Mouse (Mus musculus) midbrain, embryonic 10.5 days (tissue): ENCODE data around the gene Coro6. TPM values are rescaled to one million over a fixed set of nuclear protein-coding genes. Genes with fewer than 3 reads are reported as not detected.
A peak's percentile ranks its signal among the peaks of the same experiment; 100 is the strongest.

Source experiments
- DNase-seq: peaks from one replicate; pipeline ENCODE4 v3.0.0-alpha.2; 2017; ENCODE audit warnings: low spot score
- H3K27ac ChIP-seq: fragments of 300-500 bp; sonication (generic); replicated peaks from 2 replicates; pipeline ENCODE4 v1.5.1; 2016; ENCODE audit warnings: mild to moderate bottlenecking
- H3K27me3 ChIP-seq: fragments of 300-500 bp; sonication (generic); 2 replicates; pipeline ENCODE4 v1.6.1; 2016; ENCODE audit warnings: low read depth, mild to moderate bottlenecking; ENCODE audit not compliant: poor library complexity, severe bottlenecking
- H3K36me3 ChIP-seq: fragments of 300-500 bp; sonication (generic); 2 replicates; pipeline ENCODE4 v1.6.1; 2016; ENCODE audit warnings: mild to moderate bottlenecking, moderate library complexity
- H3K4me1 ChIP-seq: fragments of 300-500 bp; sonication (generic); 2 replicates; pipeline ENCODE4 v1.6.1; 2016
- H3K4me3 ChIP-seq: fragments of 300-500 bp; sonication (generic); 2 replicates; pipeline ENCODE4 v1.5.1; 2016; ENCODE audit warnings: mild to moderate bottlenecking, moderate library complexity
- H3K9me3 ChIP-seq: fragments of 300-500 bp; sonication (generic); replicated peaks from 2 replicates; pipeline ENCODE4 v1.6.1; 2016; ENCODE audit warnings: mild to moderate bottlenecking
- WGBS: fragments of 180-500 bp; shearing (Covaris S2); methylation state at CpG from one replicate; pipeline ENCODE4 v1.1.7; 2016; 5-methylcytosine and 5-hydroxymethylcytosine counted together
- polyA plus RNA-seq: library from polyadenylated mRNA; unstranded; fragments of >200 nt; fragmentation: Nextera tagmentation; extraction: Ambion mirVana; gene quantifications from 2 replicates; pipeline ENCODE4 v1.2.1, GENCODE M21; 2016

Gene Coro6
- polyA plus RNA-seq, 1 experiment from 2014 or later = not detected

- H3K9me3 ChIP-seq = no peaks in the 10 kb centered on the region
- peak overlapping the region; percentile 53 for H3K4me3 ChIP-seq
- H3K27ac ChIP-seq = peak overlapping the region; percentile 70
- peaks cover 70% of the 10 kb centered on the region for H3K36me3 ChIP-seq
- peak; percentile 79 for DNase-seq
- WGBS = 21% methylated on average over 49 of the region's 49 CpGs
- H3K4me1 ChIP-seq = peaks cover 33% of the 10 kb centered on the region
- peaks cover 22% of the 10 kb centered on the region for H3K27me3 ChIP-seq
Measured at GRCm38 (mm10) chr11:77508068-77509021, 46.1 kb downstream of the Coro6 start.

GRCm38 (mm10) chr11:77511336-77511735, 49.1 kb downstream of the Coro6 start:
- Histone ChIP-seq H3K9me3 (no peaks in the 10 kb centered on the region), H3K27ac (no peak overlapping the region), H3K4me3 (no peak overlapping the region), H3K4me1 (peaks cover 63% of the 10 kb centered on the region), H3K36me3 (peaks cover 40% of the 10 kb centered on the region), H3K27me3 (peaks cover 48% of the 10 kb centered on the region)
- no peak for DNase-seq
- WGBS = 84% methylated on average over 5 of the region's 5 CpGs

- Histone ChIP-seq H3K27me3 (peaks cover 67% of the 10 kb centered on the region), H3K4me1 (peaks cover 70% of the 10 kb centered on the region), H3K27ac (peak overlapping the region; percentile 85), H3K36me3 (peaks cover 22% of the 10 kb centered on the region), H3K9me3 (no peaks in the 10 kb centered on the region), H3K4me3 (peak overlapping the region; percentile 70)
- peak; percentile 94 for DNase-seq
- WGBS = under 1% methylated on average over 70 of the region's 84 CpGs
Measured at GRCm38 (mm10) chr11:77512891-77513810, 50.9 kb downstream of the Coro6 start.

GRCm38 (mm10) chr11:77513811-77514170, 51.6 kb downstream of the Coro6 start:
- no peak for DNase-seq
- Histone ChIP-seq H3K36me3 (peaks cover 16% of the 10 kb centered on the region), H3K27me3 (peaks cover 67% of the 10 kb centered on the region), H3K9me3 (no peaks in the 10 kb centered on the region), H3K4me3 (peak overlapping the region; percentile 70), H3K27ac (peak overlapping the region; percentile 85), H3K4me1 (peaks cover 70% of the 10 kb centered on the region)
- 2% methylated on average over 10 of the region's 10 CpGs for WGBS

GRCm38 (mm10) chr11:77514281-77514831, 52.1 kb downstream of the Coro6 start:
- Histone ChIP-seq H3K9me3 (no peaks in the 10 kb centered on the region), H3K27ac (peak overlapping the region; percentile 83), H3K36me3 (peaks cover 11% of the 10 kb centered on the region; the same call in 1 of the 2 replicates), H3K4me1 (peaks cover 72% of the 10 kb centered on the region), H3K4me3 (peak overlapping the region; percentile 70), H3K27me3 (peaks cover 66% of the 10 kb centered on the region)
- no peak for DNase-seq
- WGBS = 2% methylated on average over 19 of the region's 19 CpGs

GRCm38 (mm10) chr11:77514832-77515636, 52.8 kb downstream of the Coro6 start, which contains the start of gene Abhd15:
Gene Abhd15 (plus strand): TSS chr11:77515121.
- DNase-seq = peak; percentile 90
- peaks cover 59% of the 10 kb centered on the region for H3K27me3 ChIP-seq
- H3K9me3 ChIP-seq = no peaks in the 10 kb centered on the region
- 0 out of 2 replicates have a peak, but pooled peaks cover 4% of the 10 kb centered on the region for H3K36me3 ChIP-seq
- under 1% methylated on average over 69 of the region's 72 CpGs for WGBS
- H3K4me3 ChIP-seq = peak within 1 kb of the TSS; percentile 70
- peaks cover 79% of the 10 kb centered on the region for H3K4me1 ChIP-seq
- peak within 1 kb of the TSS; percentile 83 for H3K27ac ChIP-seq

- Histone ChIP-seq H3K4me1 (peaks cover 88% of the 10 kb centered on the region), H3K9me3 (no peaks in the 10 kb centered on the region), H3K27me3 (peaks cover 55% of the 10 kb centered on the region), H3K36me3 (no peaks in the 10 kb centered on the region), H3K4me3 (peak within 1 kb of the TSS; percentile 70), H3K27ac (peak within 1 kb of the TSS; percentile 83)
- WGBS = 7% methylated on average over 39 of the region's 39 CpGs
- no peak for DNase-seq
Measured at GRCm38 (mm10) chr11:77515637-77516552, 53.7 kb downstream of the Coro6 start, which contains the start of gene Trp53i13. Gene Trp53i13 (minus strand): TSS chr11:77515980.

GRCm38 (mm10) chr11:77516553-77517425, 54.6 kb downstream of the Coro6 start:
- no peaks in the 10 kb centered on the region for H3K36me3 ChIP-seq
- no peaks in the 10 kb centered on the region for H3K9me3 ChIP-seq
- H3K4me1 ChIP-seq = peaks cover 92% of the 10 kb centered on the region
- DNase-seq = no peak
- H3K27me3 ChIP-seq = peaks cover 55% of the 10 kb centered on the region
- 62% methylated on average over 5 of the region's 5 CpGs for WGBS
- H3K4me3 ChIP-seq = no peak overlapping the region
- no peak overlapping the region for H3K27ac ChIP-seq

- H3K4me3 ChIP-seq = peak overlapping the region; percentile 14; the same call in 1 of the 2 replicates
- 0 out of 2 replicates have a peak overlapping the region, but pooled peaks have one; percentile 9 for H3K27ac ChIP-seq
- WGBS = 84% methylated on average over 27 of the region's 27 CpGs
- no peak for DNase-seq
- H3K36me3 ChIP-seq = no peaks in the 10 kb centered on the region
- peaks cover 55% of the 10 kb centered on the region for H3K27me3 ChIP-seq
- H3K4me1 ChIP-seq = peaks cover 81% of the 10 kb centered on the region
- H3K9me3 ChIP-seq = no peaks in the 10 kb centered on the region
Measured at GRCm38 (mm10) chr11:77518051-77518798, 56.0 kb downstream of the Coro6 start.
